Mouse (Mus musculus) liver, embryonic 16.5 days (tissue): ENCODE measurements around the gene Hectd4. TPM values are rescaled to one million over a fixed set of nuclear protein-coding genes. Genes with fewer than 3 reads are reported as not detected.
"Not testable (repeated sequence)": the region's sequence is repeated elsewhere in the genome, so short reads cannot be mapped to it uniquely, and the experiment has no call there.

Experiments
- ATAC-seq: fragments of 200-750 bp; cut with Nextera tagmentation; 2 replicates; pipeline ENCODE4 v1.8.0; 2017; ENCODE audit warnings: low read depth, mild to moderate bottlenecking, moderate number of reproducible peaks, moderate library complexity
- H3K27ac ChIP-seq: fragments of 300-500 bp; sonication (generic); 2 replicates; pipeline ENCODE4 v1.5.1; 2014; ENCODE audit warnings: mild to moderate bottlenecking, low read length
- H3K27me3 ChIP-seq: fragments of 300-500 bp; sonication (generic); 2 replicates; pipeline ENCODE4 v1.6.1; 2014; ENCODE audit warnings: low read depth, low read length, mixed read lengths; ENCODE audit not compliant: control insufficient read depth, insufficient read depth
- H3K36me3 ChIP-seq: fragments of 300-500 bp; sonication (generic); 2 replicates; pipeline ENCODE4 v1.6.1; 2014; ENCODE audit warnings: mild to moderate bottlenecking; ENCODE audit not compliant: control insufficient read depth, insufficient read depth
- H3K4me1 ChIP-seq: fragments of 300-500 bp; sonication (generic); 2 replicates; pipeline ENCODE4 v1.6.1; 2014; ENCODE audit warnings: low read depth, low read length, mixed read lengths; ENCODE audit not compliant: control insufficient read depth
- H3K4me2 ChIP-seq: fragments of 300-500 bp; sonication (generic); 2 replicates; pipeline ENCODE4 v1.6.1; 2014; ENCODE audit warnings: low read depth, low read length, mixed read lengths
- H3K4me3 ChIP-seq: fragments of 300-500 bp; sonication (generic); 2 replicates; pipeline ENCODE4 v1.5.1; 2014; ENCODE audit warnings: low read depth, mild to moderate bottlenecking, low read length
- H3K9ac ChIP-seq: fragments of 300-500 bp; sonication (generic); 2 replicates; pipeline ENCODE4 v1.6.1; 2014; ENCODE audit warnings: low read depth, low read length
- H3K9me3 ChIP-seq: fragments of 300-500 bp; sonication (generic); replicated peaks from 2 replicates; pipeline ENCODE4 v1.6.1; 2016; ENCODE audit warnings: low read length; ENCODE audit not compliant: control insufficient read depth
- WGBS: fragments of 180-500 bp; shearing (Covaris S2); extraction: QIAGEN DNeasy Blood & Tissue Kit; methylation state at CpG from one replicate; pipeline ENCODE4 v1.1.7; 2014; ENCODE audit not compliant: insufficient replicate concordance; 5-methylcytosine and 5-hydroxymethylcytosine counted together
- polyA plus RNA-seq: library from polyadenylated mRNA; unstranded; fragments of >200 nt; fragmentation: Nextera tagmentation; extraction: Ambion mirVana; gene quantifications from 2 replicates; pipeline ENCODE4 v1.2.1, GENCODE M21; 2015

The Hectd4 gene
- polyA plus RNA-seq, 1 experiment from 2014 or later: 8.7 TPM

GRCm38 (mm10) chr5:121202467-121202866, 17.6 kb upstream of the Hectd4 start:
- WGBS: 76% methylated on average over 1 of the region's 1 CpGs
- no peak overlapping the region for H3K4me2 ChIP-seq
- ATAC-seq: no peak

GRCm38 (mm10) chr5:121204132-121205089, 15.6 kb upstream of the Hectd4 start, which contains the start of gene Rpl6:
TSS of gene Rpl6 (plus strand) at chr5:121204481.
- peak within 1 kb of the TSS; percentile 79 for H3K27ac ChIP-seq
- peaks cover 35% of the 10 kb centered on the region for H3K36me3 ChIP-seq
- H3K4me1 ChIP-seq: peaks cover 31% of the 10 kb centered on the region
- peak within 1 kb of the TSS; percentile 94 for H3K9ac ChIP-seq
- no peaks in the 10 kb centered on the region for H3K27me3 ChIP-seq
- no peaks in the 10 kb centered on the region for H3K9me3 ChIP-seq
- under 1% methylated on average over 52 of the region's 52 CpGs for WGBS
- peak within 1 kb of the TSS; percentile 76 for H3K4me2 ChIP-seq
- H3K4me3 ChIP-seq: peak within 1 kb of the TSS; percentile 94
- ATAC-seq: peak; percentile 92

More at GRCm38 (mm10) chr5:121202467-121202866, 17.6 kb upstream of the Hectd4 start:
- Histone ChIP-seq H3K27me3 (no peaks in the 10 kb centered on the region), H3K4me1 (peaks cover 33% of the 10 kb centered on the region), H3K36me3 (peaks cover 15% of the 10 kb centered on the region), H3K9ac (no peak overlapping the region), H3K27ac (no peak overlapping the region), H3K9me3 (no peaks in the 10 kb centered on the region), H3K4me3 (no peak overlapping the region)

- not testable (repeated sequence) for H3K27me3 ChIP-seq, ATAC-seq, H3K9me3 ChIP-seq
- H3K4me2 ChIP-seq: peak overlapping the region; percentile 76
- peaks cover 46% of the 10 kb centered on the region for H3K36me3 ChIP-seq
- H3K27ac ChIP-seq: peak overlapping the region; percentile 1; the same call in 1 of the 2 replicates
- WGBS: 37% methylated on average over 8 of the region's 10 CpGs
- peak overlapping the region; percentile 94 for H3K4me3 ChIP-seq
- peak overlapping the region; percentile 94 for H3K9ac ChIP-seq
- peaks cover 31% of the 10 kb centered on the region for H3K4me1 ChIP-seq
Measured at GRCm38 (mm10) chr5:121205537-121206130, 14.4 kb upstream of the Hectd4 start.

GRCm38 (mm10) chr5:121206540-121206939, 13.5 kb upstream of the Hectd4 start:
- Histone ChIP-seq H3K36me3 (peaks cover 55% of the 10 kb centered on the region), H3K4me1 (peaks cover 31% of the 10 kb centered on the region), H3K27ac (peak overlapping the region; percentile 56), H3K9me3 (no peaks in the 10 kb centered on the region), H3K4me2 (peak overlapping the region; percentile 76), H3K9ac (peak overlapping the region; percentile 94), H3K4me3 (peak overlapping the region; percentile 94), H3K27me3 (no peaks in the 10 kb centered on the region)
- WGBS: 76% methylated on average over 9 of the region's 9 CpGs
- no peak for ATAC-seq

GRCm38 (mm10) chr5:121206984-121207383, 13.0 kb upstream of the Hectd4 start:
- no peak for ATAC-seq
- Histone ChIP-seq H3K9ac (peak overlapping the region; percentile 94), H3K27me3 (no peaks in the 10 kb centered on the region), H3K36me3 (peaks cover 59% of the 10 kb centered on the region), H3K9me3 (no peaks in the 10 kb centered on the region), H3K27ac (no peak overlapping the region), H3K4me1 (peaks cover 31% of the 10 kb centered on the region), H3K4me3 (peak overlapping the region; percentile 94; the same call in 1 of the 2 replicates), H3K4me2 (peak overlapping the region; percentile 76)
- WGBS: 75% methylated on average over 3 of the region's 3 CpGs

GRCm38 (mm10) chr5:121209755-121210600, 10.0 kb upstream of the Hectd4 start:
- Histone ChIP-seq H3K4me1 (peaks cover 28% of the 10 kb centered on the region), H3K9me3 (no peaks in the 10 kb centered on the region), H3K27ac (no peak overlapping the region), H3K27me3 (no peaks in the 10 kb centered on the region), H3K36me3 (peaks cover 67% of the 10 kb centered on the region), H3K4me3 (no peak overlapping the region), H3K9ac (no peak overlapping the region), H3K4me2 (no peak overlapping the region)
- ATAC-seq: no peak
- 81% methylated on average over 9 of the region's 9 CpGs for WGBS

GRCm38 (mm10) chr5:121210601-121210924, 9.5 kb upstream of the Hectd4 start:
- Histone ChIP-seq H3K27ac (no peak overlapping the region), H3K9ac (no peak overlapping the region), H3K4me1 (peaks cover 31% of the 10 kb centered on the region), H3K36me3 (peaks cover 67% of the 10 kb centered on the region), H3K27me3 (no peaks in the 10 kb centered on the region), H3K4me3 (no peak overlapping the region), H3K9me3 (no peaks in the 10 kb centered on the region), H3K4me2 (no peak overlapping the region)
- no peak for ATAC-seq
- 85% methylated on average over 1 of the region's 1 CpGs for WGBS

GRCm38 (mm10) chr5:121212108-121212507, 7.9 kb upstream of the Hectd4 start:
- Histone ChIP-seq H3K9me3 (no peaks in the 10 kb centered on the region), H3K9ac (no peak overlapping the region), H3K4me1 (peaks cover 24% of the 10 kb centered on the region), H3K4me3 (no peak overlapping the region), H3K27ac (no peak overlapping the region), H3K27me3 (no peaks in the 10 kb centered on the region), H3K36me3 (peaks cover 56% of the 10 kb centered on the region), H3K4me2 (no peak overlapping the region)
- ATAC-seq: no peak
- WGBS: 83% methylated on average over 6 of the region's 6 CpGs
